Mouse (Mus musculus) left cerebral cortex, postnatal 25 days (tissue): ENCODE data around the gene Gdpd1. TPM values are rescaled to one million over a fixed set of nuclear protein-coding genes. Genes with fewer than 3 reads are reported as not detected.
A peak's percentile ranks its signal among the peaks of the same experiment; 100 is the strongest.
"Not testable (repeated sequence)": the region's sequence is repeated elsewhere in the genome, so short reads cannot be mapped to it uniquely, and the experiment has no call there.

Source experiments
- DNase-seq, 2 experiments: peaks; one replicate each; pipeline ENCODE4 v3.0.0; 2022; ENCODE audit warnings: low spot score in 2 of 2, mixed read lengths in 1 of 2
- intact Hi-C: fragments of 180-260 bp; cut with DNase I; formaldehyde crosslinking; loops from one replicate; pipeline ENCODE4 v1.15.1; 2025
- total RNA-seq, 2 experiments: library from RNA; stranded (reverse); gene quantifications; 2 replicates each; pipeline ENCODE4 v1.2.3; 2021

The Gdpd1 gene
- total RNA-seq, 2 experiments from 2014 or later, result 41.3 to 46.1 TPM

- intact Hi-C loops, result no loop called here
- DNase-seq, result no peak
These were observed 37.7 kb downstream of the Gdpd1 start for GRCm38 (mm10) chr11:87036180-87036579.

- DNase-seq, result no peak
- intact Hi-C loops, result no loop called here
These were observed 45.6 kb downstream of the Gdpd1 start for GRCm38 (mm10) chr11:87028212-87028611.

- intact Hi-C loops, result no loop called here
- DNase-seq, result no peak
These were observed 47.6 kb downstream of the Gdpd1 start for GRCm38 (mm10) chr11:87026096-87026875.

GRCm38 (mm10) chr11:87025351-87025750 is 48.5 kb downstream of the Gdpd1 start:
- intact Hi-C loops, result no loop called here
- peak in 1 of 2 experiments; percentile 33 for DNase-seq

GRCm38 (mm10) chr11:87023240-87023639 is 50.6 kb downstream of the Gdpd1 start:
- intact Hi-C loops, DNase-seq: not testable (repeated sequence)

- intact Hi-C loops, result no loop called here
- DNase-seq, result no peak
These were observed 51.1 kb downstream of the Gdpd1 start for GRCm38 (mm10) chr11:87022765-87023164.

GRCm38 (mm10) chr11:87021551-87021950 is 52.3 kb downstream of the Gdpd1 start:
- DNase-seq, result no peak
- intact Hi-C loops, result no loop called here

GRCm38 (mm10) chr11:87020449-87020848 is 53.4 kb downstream of the Gdpd1 start:
- DNase-seq, result no peak
- intact Hi-C loops, result no loop called here

- intact Hi-C loops, result no loop called here
- DNase-seq, result no peak
These were observed 54.4 kb downstream of the Gdpd1 start for GRCm38 (mm10) chr11:87019431-87019830.

- DNase-seq, result no peak
- intact Hi-C loops, result no loop called here
These were observed 55.8 kb downstream of the Gdpd1 start for GRCm38 (mm10) chr11:87018081-87018480.

GRCm38 (mm10) chr11:87015691-87016090 is 58.2 kb downstream of the Gdpd1 start:
- intact Hi-C loops, result no loop called here
- DNase-seq, result no peak

GRCm38 (mm10) chr11:87010476-87010875 is 63.4 kb downstream of the Gdpd1 start:
- intact Hi-C loops, result loop anchor here (5.0 kb wide), 2 partner anchors 188 to 443 kb away; no protein-coding TSS in a partner anchor
- peak; percentile 72 to 78 for DNase-seq

- intact Hi-C loops, result loop anchor here (5.0 kb wide), 1 partner anchor 220 kb away; no protein-coding TSS in a partner anchor
- no peak for DNase-seq
These were observed 66.5 kb downstream of the Gdpd1 start for GRCm38 (mm10) chr11:87007371-87007770.

- intact Hi-C loops, result loop anchor here (5.0 kb wide), 1 partner anchor 218 kb away; no protein-coding TSS in a partner anchor
- no peak for DNase-seq
These were observed 68.7 kb downstream of the Gdpd1 start for GRCm38 (mm10) chr11:87004960-87005755.

GRCm38 (mm10) chr11:87002078-87002829 is 71.6 kb downstream of the Gdpd1 start:
- intact Hi-C loops, result no loop called here
- peak in 1 of 2 experiments; percentile 35 for DNase-seq

- DNase-seq, result no peak
- intact Hi-C loops, result no loop called here
These were observed 72.6 kb downstream of the Gdpd1 start for GRCm38 (mm10) chr11:87001217-87001616.

GRCm38 (mm10) chr11:86996266-86996665 is 77.6 kb downstream of the Gdpd1 start:
- no peak for DNase-seq
- intact Hi-C loops, result loop anchor here (10.0 kb wide), 1 partner anchor 101 kb away; no protein-coding TSS in a partner anchor

- peak; percentile 74 to 87 for DNase-seq
- intact Hi-C loops, result loop anchor here (2.0 to 10.0 kb wide), 2 partner anchors 101 to 239 kb away; partner anchors contain the start of gene Cltc
These were observed 78.1 kb downstream of the Gdpd1 start for GRCm38 (mm10) chr11:86995625-86996221.
